Mouse (Mus musculus): Measurements from ENCODE around the gene Alox8.

Gene Alox8

DNA sequence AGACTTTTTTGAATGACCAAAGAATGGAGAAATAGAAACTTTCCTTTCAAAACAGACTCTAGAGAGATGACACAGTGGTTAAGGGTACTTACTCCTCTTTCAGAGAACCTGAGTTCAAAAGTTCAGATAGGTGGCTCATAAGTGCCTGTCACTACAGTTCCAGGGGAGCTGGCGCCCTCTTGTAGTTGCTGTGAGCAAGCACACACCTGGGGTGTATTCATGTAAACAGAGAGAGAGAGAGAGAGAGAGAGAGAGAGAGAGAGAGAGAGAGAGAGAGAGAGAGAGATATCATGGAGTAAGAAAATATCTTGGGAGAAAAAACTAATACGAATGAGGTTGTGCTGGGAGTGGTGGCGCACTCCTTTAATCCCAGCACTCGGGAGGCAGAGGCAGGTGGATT lies 17.5 kb downstream of the Alox8 start:
- intact Hi-C loops (cut with DNase I): no loop called here

DNA sequence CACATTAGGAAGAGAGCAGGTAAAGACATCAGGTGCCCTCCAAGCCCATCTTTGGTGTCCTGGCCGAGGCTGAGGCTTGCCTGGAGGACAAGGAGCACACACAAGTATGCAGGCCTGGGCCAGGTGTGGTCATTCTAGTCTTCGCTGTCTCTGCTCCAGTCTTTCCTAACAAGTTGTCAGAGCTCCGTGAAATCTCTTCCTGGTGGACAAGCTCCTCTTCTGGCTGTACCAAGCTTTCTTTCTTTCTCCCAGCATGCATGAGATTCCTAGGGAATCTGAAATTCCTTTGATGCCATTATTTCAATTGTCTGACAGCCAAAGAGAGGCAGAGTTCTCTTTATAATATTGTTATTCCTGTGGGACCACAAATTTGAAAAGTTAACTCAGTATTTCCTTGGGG lies 18.1 kb downstream of the Alox8 start:
- intact Hi-C loops (cut with DNase I): no loop called here

DNA sequence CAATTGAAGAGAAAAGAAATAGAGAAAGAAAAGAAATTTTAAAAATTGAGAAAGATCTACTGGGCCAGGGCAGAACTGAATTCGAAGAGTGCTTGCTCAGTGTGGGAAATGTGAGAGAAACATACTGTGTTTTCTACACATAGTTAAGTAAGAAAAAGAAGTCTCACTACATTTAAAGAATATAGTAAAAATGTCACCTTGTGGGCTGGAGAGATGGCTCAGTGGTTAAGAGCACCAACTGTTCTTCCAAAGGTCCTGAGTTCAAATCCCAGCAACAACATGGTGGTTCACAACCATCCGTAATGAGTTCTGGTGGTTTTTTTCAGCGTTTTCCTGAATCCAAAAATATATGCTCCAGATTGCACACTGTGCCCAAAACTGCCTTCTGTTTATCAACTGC lies 19.1 kb downstream of the Alox8 start:
- intact Hi-C loops (cut with DNase I): no loop called here

DNA sequence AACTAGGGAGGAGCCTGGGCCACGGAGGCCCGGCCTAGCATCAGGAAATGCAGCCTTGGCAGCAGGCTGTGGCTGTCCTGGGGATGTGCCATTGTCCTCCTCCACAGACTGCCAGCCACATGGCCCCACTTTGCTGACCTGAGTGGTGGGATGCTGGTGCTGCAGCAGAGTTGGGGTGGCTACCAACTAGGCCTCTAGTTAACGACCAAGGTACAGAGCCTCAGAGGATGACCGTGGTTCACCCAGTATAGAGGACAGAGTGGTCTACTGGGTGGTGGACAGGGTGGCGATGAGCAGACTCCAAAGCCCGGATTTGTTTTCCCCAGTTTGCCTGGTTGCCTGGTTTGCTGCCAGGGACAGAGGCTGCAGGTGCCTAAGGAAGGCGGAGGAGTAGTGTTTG lies 22.9 kb downstream of the Alox8 start:
- intact Hi-C loops (cut with DNase I): no loop called here

DNA sequence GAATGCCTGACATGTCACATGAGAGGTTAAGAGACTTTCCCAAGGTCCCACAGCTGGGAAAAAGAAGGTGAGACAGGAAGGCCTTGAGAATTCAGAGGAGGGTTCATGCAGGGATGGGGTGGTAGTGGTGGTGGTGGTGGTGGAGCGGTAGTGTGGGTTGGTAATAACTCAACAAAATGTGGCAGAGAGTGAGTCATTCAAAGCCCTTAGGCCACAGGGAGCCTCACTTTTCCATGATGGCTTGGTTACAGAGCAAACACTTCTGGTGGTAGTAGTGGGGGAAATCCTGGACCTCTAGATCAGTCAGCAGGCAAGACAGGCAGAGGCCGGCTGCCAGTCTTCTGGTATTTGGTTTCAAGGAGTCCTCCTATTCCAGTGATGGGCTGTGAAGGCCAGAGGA lies 25.0 kb downstream of the Alox8 start:
- intact Hi-C loops (cut with DNase I): no loop called here

DNA sequence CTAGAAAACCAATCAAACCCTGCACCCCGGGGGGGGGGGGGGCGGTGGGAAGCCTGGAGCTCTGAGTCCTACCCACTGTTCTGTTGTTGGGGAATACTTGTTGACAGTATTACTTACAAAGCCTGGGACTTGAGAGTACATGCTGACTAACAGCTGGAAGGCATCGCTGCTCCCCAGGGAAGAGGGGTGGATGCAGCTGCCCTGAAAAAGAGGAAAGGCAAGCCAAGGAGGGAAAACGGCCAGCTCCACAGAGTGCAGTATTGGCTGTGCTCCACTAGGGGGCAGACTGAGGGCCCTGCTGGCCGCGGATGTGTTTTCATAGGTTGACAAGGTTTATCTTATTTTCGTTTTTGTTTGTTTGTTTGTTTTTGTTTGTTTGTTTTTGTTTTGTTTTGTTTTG lies 26.0 kb downstream of the Alox8 start:
- intact Hi-C loops (cut with DNase I): no loop called here

DNA sequence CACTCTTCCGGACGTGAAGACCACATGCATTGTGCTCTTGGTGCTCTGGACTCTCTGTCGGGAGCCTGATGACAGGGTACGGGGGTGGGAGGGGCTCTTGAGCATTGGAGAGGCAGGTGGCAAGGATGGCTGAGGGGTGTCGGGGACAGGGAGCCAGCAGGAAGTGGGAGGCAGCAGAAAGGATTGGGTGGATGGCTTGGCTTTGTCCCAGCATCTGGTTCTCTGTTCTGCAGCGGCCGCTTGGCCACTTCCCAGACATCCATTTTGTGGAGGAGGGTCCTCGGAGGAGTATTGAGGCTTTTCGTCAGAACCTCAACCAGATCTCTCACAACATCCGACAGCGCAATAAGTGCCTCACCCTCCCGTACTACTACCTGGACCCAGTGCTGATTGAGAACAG lies 28.3 kb downstream of the Alox8 start:
- intact Hi-C loops (cut with DNase I): no loop called here

DNA sequence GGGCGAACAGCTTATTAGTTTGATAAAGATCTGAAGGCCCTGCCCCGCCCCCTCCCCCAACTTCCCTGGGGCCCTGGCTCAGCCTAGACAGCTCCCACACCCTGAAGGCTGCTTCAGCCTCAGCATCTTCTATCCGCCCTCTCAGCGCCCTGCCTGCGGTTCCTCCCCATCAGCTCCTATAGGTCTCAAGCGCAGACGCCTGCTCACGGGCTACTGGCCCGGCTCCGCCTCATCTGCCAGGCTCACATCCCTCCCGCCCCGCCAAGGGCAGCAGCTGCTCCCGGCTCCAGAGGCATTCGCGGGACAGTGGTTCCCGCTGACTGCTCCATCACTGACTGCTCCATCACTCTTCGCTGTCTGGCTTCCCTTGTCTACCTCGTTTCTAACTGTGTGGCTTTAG lies 40.8 kb downstream of the Alox8 start, which contains the start of gene Alox12b:
Alox12b (plus strand) TSS at position 190 of the 400 bp plus-strand sequence.
- intact Hi-C loops (cut with DNase I): no loop called here

DNA sequence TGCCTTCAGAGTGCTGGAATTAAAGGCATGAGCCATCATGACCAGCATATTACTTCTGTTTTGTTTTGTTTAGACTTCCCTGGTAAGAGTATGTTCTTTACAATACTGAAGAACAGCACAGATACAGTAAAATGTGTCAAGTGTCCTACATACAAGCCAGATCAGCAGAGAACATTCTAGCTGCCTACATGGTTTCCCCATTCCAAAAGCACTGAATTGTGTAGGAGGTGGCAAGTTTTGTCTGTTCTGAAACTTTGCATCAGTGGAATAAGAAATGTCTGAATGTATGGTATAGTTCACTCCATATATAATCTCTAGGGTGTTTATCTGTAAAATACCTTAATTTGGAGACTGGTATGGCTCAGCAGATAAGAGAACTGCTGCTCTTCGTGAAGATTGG lies 42.3 kb downstream of the Alox8 start:
- intact Hi-C loops (cut with DNase I): no loop called here

DNA sequence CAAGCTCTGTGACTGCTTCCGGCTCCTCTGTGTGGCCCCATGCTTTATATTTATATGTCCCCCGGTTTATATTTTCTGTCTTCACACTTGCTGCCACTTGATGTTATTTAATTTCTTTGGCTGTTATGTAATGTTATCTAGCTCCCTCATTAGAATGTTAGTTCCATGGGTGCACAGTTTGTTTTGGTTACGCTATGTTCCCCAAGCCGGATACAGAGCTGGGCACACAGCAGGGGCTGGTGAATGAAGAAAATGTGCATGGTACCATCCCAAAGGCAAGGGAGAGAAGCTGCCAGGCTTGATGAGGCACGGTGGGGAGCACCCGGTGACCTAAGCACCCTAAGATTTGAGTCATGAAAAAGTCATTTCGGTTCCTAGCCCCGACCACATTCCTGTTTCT lies 43.8 kb downstream of the Alox8 start:
- intact Hi-C loops (cut with DNase I): no loop called here

DNA sequence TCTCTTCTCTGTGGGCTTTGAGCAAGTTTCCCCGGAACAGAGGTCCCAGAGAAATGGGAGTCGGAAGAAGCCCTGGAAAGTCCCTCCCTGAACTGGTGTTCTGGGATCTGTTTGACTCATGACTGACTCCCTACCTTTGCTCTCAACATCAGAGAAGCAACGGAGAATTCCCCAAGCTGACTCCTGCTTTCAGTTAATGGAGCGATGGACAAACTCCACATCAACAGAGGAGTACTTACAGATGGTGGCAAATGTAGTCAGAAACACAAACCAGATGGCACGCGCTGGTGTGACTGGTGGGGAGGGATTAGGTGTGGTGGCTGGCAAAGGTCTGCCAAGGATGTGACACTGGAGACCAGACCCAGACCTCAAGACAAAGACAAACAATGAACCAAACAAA lies 46.6 kb downstream of the Alox8 start:
- intact Hi-C loops (cut with DNase I): no loop called here

DNA sequence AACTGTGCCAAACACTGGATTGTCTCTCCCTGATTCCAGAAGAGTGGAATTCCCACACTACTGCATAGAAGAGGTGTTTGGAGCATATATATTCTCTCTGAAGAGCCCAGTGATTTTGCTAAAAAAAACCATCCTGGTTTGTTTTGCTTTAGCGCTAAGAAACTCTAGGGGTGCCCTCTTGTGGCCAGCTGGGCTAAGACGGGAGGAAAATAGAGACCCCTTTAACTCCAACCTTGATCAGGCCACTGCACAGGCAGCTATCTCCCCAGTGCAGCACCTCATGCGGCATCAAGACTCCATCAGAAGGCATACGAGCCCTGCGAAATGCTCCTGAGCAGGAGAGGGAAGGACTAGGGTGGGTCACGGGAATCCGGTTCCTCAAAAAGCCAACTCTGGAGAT lies 47.2 kb downstream of the Alox8 start:
- intact Hi-C loops (cut with DNase I): no loop called here

DNA sequence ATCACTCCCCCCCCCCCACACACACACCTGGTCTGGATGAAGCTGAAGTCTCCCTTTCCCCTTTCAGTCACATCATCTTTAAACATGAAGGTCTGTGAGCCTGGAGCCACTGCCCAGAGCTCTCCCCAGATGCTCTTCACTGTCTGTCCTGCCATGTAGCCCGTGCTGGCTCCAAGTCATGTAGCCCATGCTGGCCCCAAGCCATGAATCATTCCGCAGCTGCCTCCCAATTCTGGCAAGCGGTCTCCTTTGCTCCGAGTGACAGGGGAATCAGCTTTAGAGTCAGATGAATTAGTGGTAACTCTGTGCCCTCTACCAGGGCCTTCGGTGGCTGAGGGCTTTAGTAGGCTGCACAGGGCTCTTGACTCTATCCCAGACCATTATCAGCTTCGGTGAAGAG lies 47.9 kb downstream of the Alox8 start:
- intact Hi-C loops (cut with DNase I): loop anchor here (2.0 kb wide), 1 partner anchor 23 kb away; no protein-coding TSS in a partner anchor

DNA sequence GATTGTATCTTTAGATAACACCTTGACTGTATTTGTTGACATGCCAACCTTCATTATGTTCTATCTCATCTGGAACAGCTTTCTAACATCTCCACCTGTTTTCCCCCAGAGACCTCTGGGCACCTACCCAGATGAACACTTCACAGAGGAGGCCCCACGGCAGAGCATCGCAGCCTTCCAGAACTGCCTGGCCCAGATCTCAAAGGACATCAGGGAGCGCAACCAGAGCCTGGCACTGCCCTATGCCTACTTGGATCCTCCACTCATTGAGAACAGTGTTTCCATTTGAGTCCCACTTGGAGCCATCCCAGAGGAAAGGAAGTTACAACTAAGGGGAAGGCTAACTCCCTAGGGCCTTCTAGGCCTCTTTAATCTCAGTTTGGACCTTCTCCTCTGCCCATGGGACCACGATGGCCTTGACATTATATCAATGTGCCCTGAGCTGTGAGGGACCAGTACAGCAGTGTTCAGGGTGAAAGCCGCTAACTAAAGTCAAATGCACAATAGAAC lies 49.1 kb downstream of the Alox8 start:
- intact Hi-C loops (cut with DNase I): loop anchor here (2.0 kb wide), 1 partner anchor 22 kb away; no protein-coding TSS in a partner anchor

DNA sequence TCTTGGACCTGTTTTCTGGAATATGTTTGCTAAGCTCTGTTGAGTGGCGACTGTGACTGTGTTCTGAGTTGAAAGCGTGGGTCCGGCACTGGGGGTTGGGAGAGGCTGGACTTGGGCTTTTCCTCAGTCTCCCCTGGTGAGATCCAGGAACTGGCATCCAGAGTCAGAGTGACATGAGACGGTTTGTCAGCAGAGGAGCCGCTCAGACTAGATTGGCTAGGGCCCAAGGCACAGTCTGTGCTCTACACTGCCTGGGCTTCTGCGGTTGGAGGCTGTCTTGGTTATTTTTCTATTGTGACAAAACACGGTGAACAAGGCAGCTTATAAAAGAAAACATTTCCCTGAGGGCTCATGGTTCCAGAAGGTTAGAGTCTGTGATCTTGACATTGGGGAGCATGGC lies 50.1 kb downstream of the Alox8 start:
- intact Hi-C loops (cut with DNase I): no loop called here

DNA sequence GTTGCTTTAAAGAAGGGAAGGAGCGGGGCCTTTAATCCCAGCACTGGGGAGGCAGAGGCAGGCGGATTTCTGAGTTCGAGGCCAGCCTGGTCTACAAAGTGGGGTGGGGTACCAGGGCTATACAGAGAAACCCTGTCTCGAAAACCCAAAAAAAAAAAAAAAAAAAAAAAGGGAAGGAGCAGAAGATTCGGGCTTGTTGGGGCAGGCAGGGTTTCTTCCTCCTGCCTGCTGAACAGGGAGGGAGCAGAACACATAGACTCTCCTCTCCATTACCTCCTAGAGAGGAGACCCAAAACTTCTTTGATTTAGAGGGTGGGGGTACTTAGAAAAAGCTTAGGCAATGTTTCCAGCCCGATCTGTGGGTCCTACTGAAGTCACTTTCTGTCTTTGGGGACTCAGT lies 62.3 kb downstream of the Alox8 start:
- intact Hi-C loops (cut with DNase I): no loop called here

DNA sequence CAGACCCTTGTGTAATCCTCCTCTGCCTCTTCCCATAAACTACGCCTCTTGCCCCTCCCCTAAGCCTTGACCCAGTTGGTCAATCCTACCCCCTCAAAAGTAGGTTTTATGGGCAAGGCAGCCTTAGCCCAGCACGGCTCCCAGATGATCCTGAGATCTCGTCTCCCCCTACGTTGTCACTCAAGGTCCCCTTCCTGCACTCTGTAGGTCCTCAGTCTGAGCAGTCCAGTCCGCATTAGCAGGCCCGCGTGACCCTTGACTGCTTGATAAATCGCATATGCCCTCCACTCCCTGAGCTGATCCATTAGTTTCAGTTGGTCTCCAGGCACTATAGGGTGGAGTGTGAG lies 63.0 kb downstream of the Alox8 start:
- intact Hi-C loops (cut with DNase I): no loop called here

Measured in adrenal gland (tissue).